Mouse (Mus musculus): Measurements from ENCODE around the gene Sept4. TPM values are rescaled to one million over a fixed set of nuclear protein-coding genes. Genes with fewer than 3 reads are reported as not detected.
A peak's percentile ranks its signal among the peaks of the same experiment; 100 is the strongest.

Gene Sept4
- polyA plus RNA-seq, 2 experiments from 2014 or later = 0.49 to 2.5 TPM

DNA sequence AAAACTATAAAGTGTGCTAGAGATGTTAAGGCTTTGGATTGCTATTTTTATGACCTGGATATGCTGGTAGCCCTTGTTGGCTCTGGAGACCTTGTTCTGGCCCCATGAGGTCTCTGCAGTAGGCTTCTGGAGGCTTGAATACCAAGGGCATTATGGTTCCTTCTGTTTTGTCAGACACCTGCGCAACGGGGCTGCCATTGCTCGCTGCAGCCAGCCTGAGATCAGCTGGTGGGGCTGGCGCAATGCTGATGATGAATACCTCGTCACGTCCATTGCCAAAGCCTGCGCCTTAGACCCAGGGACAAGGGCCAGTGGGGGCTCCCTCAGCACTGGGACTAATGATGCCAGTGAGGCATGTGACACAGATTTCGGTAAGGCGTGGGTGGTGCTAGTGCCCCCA lies 33.5 kb downstream of the Sept4 start:
- no peak for ATAC-seq

DNA sequence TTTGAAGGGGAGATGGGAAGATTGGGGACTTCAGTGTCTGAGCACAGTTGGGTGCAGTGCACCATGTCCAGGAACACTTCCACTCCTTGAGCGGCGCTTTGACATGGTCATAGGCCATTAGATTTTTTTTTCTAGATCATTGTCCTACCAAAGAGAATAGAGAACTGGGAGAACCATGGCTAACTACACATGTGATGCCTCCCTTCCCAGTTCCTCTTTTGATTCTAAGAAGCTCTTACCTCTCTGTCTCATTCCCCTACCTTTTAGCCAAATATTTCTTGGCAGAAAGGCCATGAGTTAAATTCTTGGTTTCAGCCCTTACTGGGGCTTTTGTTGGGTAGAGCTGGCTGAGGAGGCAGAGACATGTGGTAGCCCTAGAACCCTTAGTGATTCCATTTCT lies 34.9 kb downstream of the Sept4 start:
- ATAC-seq = no peak

GRCm38 (mm10) chr11:87609264-87609663 lies 40.6 kb downstream of the Sept4 start:
- no peak for ATAC-seq

DNA sequence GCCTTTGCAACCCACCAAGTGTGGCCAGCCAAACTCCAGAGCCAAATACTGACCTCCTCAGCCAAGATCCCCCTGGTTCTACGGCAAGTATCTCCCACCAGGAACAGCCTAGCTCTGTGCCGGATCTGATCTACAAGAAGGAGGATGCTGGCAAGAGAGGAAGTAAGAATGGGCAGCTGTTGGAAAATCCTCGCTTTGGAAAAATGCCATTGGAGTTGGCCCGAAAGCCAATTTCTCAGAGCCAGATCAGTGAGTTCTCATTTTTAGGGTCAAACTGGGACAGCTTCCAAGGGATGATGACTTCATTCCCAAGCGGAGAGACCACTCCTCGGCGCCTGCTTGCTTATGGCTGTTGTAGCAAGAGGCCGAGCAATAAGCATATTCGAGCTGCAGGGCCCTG lies 42.8 kb downstream of the Sept4 start:
- no peak for ATAC-seq

- no peak for ATAC-seq
These were observed 45.3 kb downstream of the Sept4 start for GRCm38 (mm10) chr11:87613972-87614371.

GRCm38 (mm10) chr11:87615551-87615950 lies 46.8 kb downstream of the Sept4 start:
- no peak for ATAC-seq

- ATAC-seq = no peak
These were observed 47.2 kb downstream of the Sept4 start for GRCm38 (mm10) chr11:87615952-87616351.

DNA sequence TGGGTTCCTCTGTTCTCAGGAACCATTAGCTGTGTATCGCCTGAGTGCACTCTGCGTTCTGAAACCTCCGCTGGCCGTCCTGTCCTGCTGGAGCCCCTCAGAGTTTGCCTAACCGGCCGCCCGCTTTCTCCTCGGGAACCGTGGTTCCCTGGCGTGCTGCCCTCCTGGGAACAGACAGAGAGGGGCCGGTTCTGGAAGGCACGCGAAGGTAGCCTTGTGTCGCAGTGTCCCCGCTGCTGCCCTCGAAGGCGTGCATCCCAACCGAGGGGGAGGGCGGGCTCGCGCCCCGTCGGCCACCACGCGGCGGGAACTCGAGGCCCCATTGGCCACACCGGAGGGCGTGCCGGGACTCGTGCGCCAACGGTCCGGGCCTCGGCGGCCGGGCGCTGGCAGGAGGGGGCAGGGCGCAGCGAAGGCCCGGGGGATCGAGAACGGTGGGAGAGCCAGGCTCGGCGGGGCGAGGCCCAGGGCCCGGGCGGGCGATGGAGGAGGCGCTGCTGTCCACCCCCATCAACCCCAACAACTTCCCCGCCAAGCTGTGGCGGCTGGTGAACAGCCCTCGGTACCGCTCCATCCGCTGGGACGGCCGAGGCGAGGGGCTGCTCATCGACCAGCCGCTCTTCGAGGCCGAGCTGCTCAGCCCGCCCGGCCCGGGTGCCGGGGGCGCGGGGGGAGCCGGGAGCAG lies 48.2 kb downstream of the Sept4 start, which contains the start of gene Hsf5:
Hsf5 (plus strand) TSS at position 375 of the 685 bp plus-strand sequence.
- ATAC-seq = no peak

DNA sequence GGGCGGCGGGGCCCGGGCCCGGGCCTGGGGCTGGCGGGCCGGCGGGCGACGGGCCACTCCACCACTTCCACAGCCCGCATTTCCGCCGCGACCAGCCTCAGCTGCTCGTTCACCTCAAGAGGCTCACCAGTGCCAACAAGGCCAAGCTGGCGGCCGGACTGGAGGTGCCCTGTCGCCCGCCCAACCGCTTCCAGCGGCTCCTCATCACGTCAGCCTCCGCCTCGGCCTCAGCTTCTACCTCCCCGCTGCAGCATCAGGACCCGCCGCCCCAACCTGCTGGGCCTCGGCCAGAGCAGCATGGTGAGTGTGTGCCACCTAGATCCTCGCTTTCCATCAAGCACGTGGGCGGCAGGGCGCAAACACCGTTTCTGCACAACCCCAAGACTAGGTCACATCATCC lies 48.9 kb downstream of the Sept4 start:
- ATAC-seq = no peak

- no peak for ATAC-seq
These were observed 54.5 kb downstream of the Sept4 start for GRCm38 (mm10) chr11:87623160-87623559.

DNA sequence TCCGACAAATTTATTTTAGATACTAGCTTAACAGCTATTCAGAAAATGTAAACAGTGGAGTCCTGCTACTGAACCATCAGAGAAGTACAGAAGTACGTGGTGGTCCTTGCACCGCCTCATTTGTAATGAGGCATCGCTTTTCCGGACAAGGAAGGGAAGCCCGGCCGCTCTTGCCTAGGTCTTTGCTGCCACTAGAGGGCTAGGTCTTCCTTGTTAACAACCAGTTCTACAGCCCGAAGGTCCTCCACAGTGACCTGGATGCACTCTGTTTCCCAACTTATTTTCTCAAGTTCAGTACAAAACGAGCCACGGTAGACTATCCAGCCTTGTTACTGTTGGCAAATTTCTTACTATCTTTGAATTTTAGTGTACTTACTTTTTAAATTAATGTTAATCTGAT lies 61.2 kb downstream of the Sept4 start:
- no peak for ATAC-seq

GRCm38 (mm10) chr11:87638793-87639192 lies 70.1 kb downstream of the Sept4 start:
- ATAC-seq = no peak

DNA sequence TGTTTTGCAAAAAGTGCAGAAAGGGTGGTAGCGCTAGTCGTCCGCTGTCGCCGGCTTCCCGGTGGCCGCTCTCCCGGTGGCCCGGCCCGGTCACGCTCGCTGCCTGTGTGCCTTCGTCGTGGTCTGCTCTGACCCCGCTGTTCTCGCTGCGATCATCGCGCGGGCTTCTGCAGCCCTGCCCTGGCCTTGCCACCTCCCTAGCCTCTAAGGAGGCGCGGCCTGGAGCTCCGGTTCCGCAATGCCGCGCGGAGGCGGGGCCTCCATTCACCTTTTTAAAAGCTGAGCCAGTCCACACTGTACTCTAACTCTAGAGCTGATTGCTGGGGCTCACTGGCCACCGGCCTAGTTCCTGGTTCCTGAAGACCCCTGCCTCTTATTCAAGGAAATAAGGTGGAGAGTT lies 70.5 kb downstream of the Sept4 start:
- peak; percentile 46 for ATAC-seq

Other genes starting within 250 kb of the Sept4 start
- gene Ppm1e, start 209.9 kb upstream of the Sept4 start, polyA plus RNA-seq (2017; shearing (Covaris generic)) = under 1 TPM; 0.32 to 0.85 TPM
- gene Rad51c, start 163.9 kb upstream of the Sept4 start, polyA plus RNA-seq (2017; shearing (Covaris generic)) = 1 to 10 TPM; 1.2 to 1.6 TPM
- gene Tex14, start 163.8 kb upstream of the Sept4 start, polyA plus RNA-seq (2017; shearing (Covaris generic)) = under 1 TPM; 0.22 to 0.58 TPM
- gene Gm11492, start 2.2 kb upstream of the Sept4 start, polyA plus RNA-seq (2017; shearing (Covaris generic)) = not detected
- 10 to 100 TPM; 10.2 to 11.1 TPM for gene Mtmr4, start 23.3 kb downstream of the Sept4 start, polyA plus RNA-seq (2017; shearing (Covaris generic))
- gene Hsf5, start 48.3 kb downstream of the Sept4 start, polyA plus RNA-seq (2017; shearing (Covaris generic)) = under 1 TPM in 1 of 2 experiments, not detected in 1; 0.11 TPM
- gene Rnf43, start 93.8 kb downstream of the Sept4 start, polyA plus RNA-seq (2017; shearing (Covaris generic)) = 10 to 100 TPM; 23.8 to 25.3 TPM
- 100 to 1,000 TPM; 373 to 410 TPM for gene Supt4a, start 168.6 kb downstream of the Sept4 start, polyA plus RNA-seq (2017; shearing (Covaris generic))
- 1 to 10 TPM; 1.6 to 2.4 TPM for gene Tspoap1, start 191.6 kb downstream of the Sept4 start, polyA plus RNA-seq (2017; shearing (Covaris generic))
- not detected for gene Mpo, start 224.7 kb downstream of the Sept4 start, polyA plus RNA-seq (2017; shearing (Covaris generic))